Mouse (Mus musculus) CH12.LX (cell line): ENCODE data around the gene Acrbp.

Source experiments
- CHD2 ChIP-seq: IDR thresholded peaks from 2 replicates; pipeline ENCODE4 v1.6.1; 2011; ENCODE audit warnings: low read length, improper control_type of control experiment
- CTCF ChIP-seq, 2 experiments: IDR thresholded peaks in 1 of 2; conservative IDR thresholded peaks in 1 of 2; 2 replicates each; pipeline ENCODE4 v1.5.1; 2011 to 2012; ENCODE audit warnings: low read depth in 2 of 2, low read length in 2 of 2, improper control_type of control experiment in 1 of 2, inconsistent platforms in 1 of 2, mild to moderate bottlenecking in 1 of 2, moderate library complexity in 1 of 2
- E2F4 ChIP-seq: IDR thresholded peaks from 2 replicates; pipeline ENCODE4 v1.6.1; 2011; ENCODE audit warnings: low read depth, low read length, improper control_type of control experiment; ENCODE audit not compliant: insufficient replicate concordance
- EP300 ChIP-seq: IDR thresholded peaks from 2 replicates; pipeline ENCODE4 v1.6.1; 2011; ENCODE audit warnings: low read length, improper control_type of control experiment
- HCFC1 ChIP-seq: IDR thresholded peaks from 2 replicates; pipeline ENCODE4 v1.6.1; 2012; ENCODE audit warnings: low read depth, mild to moderate bottlenecking, inconsistent platforms, low read length, improper control_type of control experiment
- JUND ChIP-seq: conservative IDR thresholded peaks from 2 replicates; pipeline ENCODE4 v1.6.1; 2011; ENCODE audit warnings: low read depth, low read length, improper control_type of control experiment
- MYC ChIP-seq: IDR thresholded peaks from 2 replicates; pipeline ENCODE4 v1.6.1; 2011; ENCODE audit warnings: low read depth, mild to moderate bottlenecking, improper control_type of control experiment, low read length
- NRF1 ChIP-seq: IDR thresholded peaks from 2 replicates; pipeline ENCODE4 v1.6.1; 2014; ENCODE audit warnings: low read depth, mild to moderate bottlenecking, inconsistent platforms, low read length, improper control_type of control experiment, moderate library complexity
- POLR2A ChIP-seq: IDR thresholded peaks from 2 replicates; pipeline ENCODE4 v1.6.1; 2011; ENCODE audit warnings: low read depth, mild to moderate bottlenecking, improper control_type of control experiment, low read length
- POLR2AphosphoS2 ChIP-seq: IDR thresholded peaks from 2 replicates; pipeline ENCODE4 v1.6.1; 2011; ENCODE audit warnings: low read depth, low read length, improper control_type of control experiment
- RAD21 ChIP-seq: IDR thresholded peaks from 2 replicates; pipeline ENCODE4 v1.6.1; 2011; ENCODE audit warnings: low read depth, mild to moderate bottlenecking, low read length, improper control_type of control experiment, moderate library complexity
- RCOR1 ChIP-seq: conservative IDR thresholded peaks from 2 replicates; pipeline ENCODE4 v1.6.1; 2012; ENCODE audit warnings: low read depth, mild to moderate bottlenecking, inconsistent platforms, low read length, improper control_type of control experiment
- UBTF ChIP-seq: IDR thresholded peaks from 2 replicates; pipeline ENCODE4 v1.6.1; 2012; ENCODE audit warnings: low read depth, mild to moderate bottlenecking, inconsistent platforms, low read length, improper control_type of control experiment, moderate library complexity
- USF1 ChIP-seq: IDR thresholded peaks from 2 replicates; pipeline ENCODE4 v1.6.1; 2014; ENCODE audit warnings: low read depth, mild to moderate bottlenecking, inconsistent platforms, low read length, improper control_type of control experiment

DNA sequence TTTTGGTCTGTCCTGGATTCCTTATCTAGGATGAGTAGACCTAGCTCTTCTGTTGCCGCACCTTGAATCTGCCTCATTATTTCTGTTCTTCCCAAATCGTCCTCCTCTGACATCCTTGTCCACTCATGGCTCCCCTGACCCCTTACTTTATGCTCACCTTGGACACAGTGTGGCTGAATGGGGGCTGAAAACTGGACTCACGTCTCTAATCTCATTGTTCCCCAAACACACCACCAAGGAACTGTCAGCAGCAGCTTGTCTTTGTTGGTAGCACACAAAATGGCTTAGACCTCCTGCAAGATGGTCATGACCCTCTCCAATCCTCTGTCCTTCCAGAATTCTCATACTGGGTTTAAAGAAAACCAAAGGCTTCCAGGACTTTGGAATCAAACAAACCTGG, 38.4 kb downstream of the Acrbp start:
- TF ChIP-seq CTCF (conservative IDR thresholded peaks at IDR 0.05 in 1 of 2, IDR thresholded peaks at IDR 0.05 in 1 of 2; ENCODE audit: low read depth in 2 of 2, low read length in 2 of 2) (no peak), POLR2A (no peak), CHD2 (no peak), UBTF (no peak), EP300 (no peak), HCFC1 (no peak), USF1 (no peak), E2F4 (no peak), NRF1 (no peak), MYC (no peak), RCOR1 (no peak), POLR2AphosphoS2 (no peak), JUND (no peak), RAD21 (no peak)
